In the genomic region with DNA sequence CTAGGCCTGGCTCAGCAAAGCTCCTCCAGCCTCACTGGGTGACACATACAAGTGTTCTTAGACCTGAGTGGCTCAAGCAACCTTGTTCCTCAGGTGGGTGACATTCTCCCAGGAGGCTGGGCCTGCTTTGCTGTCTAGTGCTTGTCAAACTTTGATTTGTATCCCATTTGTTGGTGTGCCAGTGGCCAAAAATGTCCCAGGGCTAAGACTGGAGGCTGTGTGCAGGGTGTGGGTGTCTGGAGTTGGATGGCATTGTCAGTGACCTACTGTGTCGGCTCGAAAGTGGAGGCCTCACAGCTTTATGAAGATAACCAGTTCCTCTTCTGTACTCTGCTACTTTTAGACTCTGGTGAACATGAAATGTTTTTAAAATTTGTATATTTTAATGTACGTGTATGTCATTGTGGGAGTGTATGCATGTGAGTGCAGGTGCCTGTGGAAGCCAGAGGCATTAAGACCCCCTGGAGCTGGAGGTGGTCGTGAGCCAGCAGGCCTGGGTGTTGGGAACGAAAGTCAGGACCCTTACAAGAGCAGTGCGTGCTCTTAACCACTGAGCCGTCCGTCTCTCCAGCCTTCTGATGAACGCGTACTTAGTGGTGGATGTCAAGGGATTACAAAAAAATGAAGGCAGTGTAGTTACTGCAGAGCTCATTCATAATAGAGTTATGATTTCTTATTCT, we compare ENCODE assay signal across 8 mouse cellular contexts. TPM values are rescaled to one million over a fixed set of nuclear protein-coding genes. Genes with fewer than 3 reads are reported as not detected.
DNase-seq lines count a peak whose midpoint lies in the region; ATAC-seq and TF ChIP-seq lines count a peak whose summit lies in the region.

No protein-coding gene starts in this region.

- H3K9ac ChIP-seq in forebrain, embryonic 13.5 days = no peak overlapping the region
- H3K9ac ChIP-seq in forebrain, embryonic 12.5 days = no peak overlapping the region
- H3K9ac ChIP-seq in intestine, embryonic 14.5 days (ENCODE audit: low read length) = no peak overlapping the region
- no peak overlapping the region for H3K9ac ChIP-seq in stomach, embryonic 14.5 days (replicated peaks; ENCODE audit: low read depth, low read length)

- no peaks in the 10 kb centered on the region for H3K9me3 ChIP-seq in forebrain, embryonic 13.5 days (replicated peaks)
- no peaks in the 10 kb centered on the region for H3K9me3 ChIP-seq in forebrain, embryonic 12.5 days
- H3K9me3 ChIP-seq in intestine, embryonic 14.5 days (ENCODE audit: control insufficient read depth, low read length) = no peaks in the 10 kb centered on the region
- no peaks in the 10 kb centered on the region for H3K9me3 ChIP-seq in stomach, embryonic 14.5 days (ENCODE audit: control insufficient read depth, low read depth, low read length)

- no peak for TF ChIP-seq POLR2A in spleen, adult 2 months (IDR thresholded peaks at IDR 0.05; ENCODE audit: low read depth, low read length)

- no peak overlapping the region for H3K4me2 ChIP-seq in forebrain, embryonic 13.5 days
- H3K4me2 ChIP-seq in forebrain, embryonic 12.5 days = no peak overlapping the region
- H3K4me2 ChIP-seq in intestine, embryonic 14.5 days (ENCODE audit: low read length) = peak overlapping the region; percentile 20; the same call in 1 of the 2 replicates
- H3K4me2 ChIP-seq in stomach, embryonic 14.5 days (replicated peaks; ENCODE audit: low read depth, low read length) = no peak overlapping the region

- peaks cover 11% of the 10 kb centered on the region; the same call in 1 of the 2 replicates for H3K36me3 ChIP-seq in forebrain, embryonic 13.5 days (ENCODE audit: poor library complexity, severe bottlenecking)
- H3K36me3 ChIP-seq in forebrain, embryonic 12.5 days (replicated peaks) = peaks cover 9% of the 10 kb centered on the region; the same call in 1 of the 2 replicates
- peaks cover 5% of the 10 kb centered on the region; the same call in 1 of the 2 replicates for H3K36me3 ChIP-seq in spleen, adult 2 months (ENCODE audit: control insufficient read depth, insufficient read depth, low read length)
- H3K36me3 ChIP-seq in intestine, embryonic 14.5 days (ENCODE audit: control insufficient read depth, insufficient read depth, low read length) = peaks cover 14% of the 10 kb centered on the region
- peaks cover 9% of the 10 kb centered on the region for H3K36me3 ChIP-seq in stomach, embryonic 14.5 days (ENCODE audit: control insufficient read depth, insufficient read depth, low read length)

- TF ChIP-seq CTCF in spleen, adult 2 months (IDR thresholded peaks at IDR 0.05; ENCODE audit: extremely low read depth, insufficient read depth, insufficient read length, insufficient replicate concordance) = no peak

- no peak for ATAC-seq in forebrain, embryonic 13.5 days
- ATAC-seq in forebrain, embryonic 12.5 days (ENCODE audit: low FRiP score) = no peak
- no peak for ATAC-seq in intestine, embryonic 14.5 days (replicated peaks; ENCODE audit: low FRiP score, low TSS enrichment, low read depth)
- ATAC-seq in stomach, embryonic 14.5 days (ENCODE audit: insufficient number of reproducible peaks, insufficient read depth, low FRiP score, low read depth) = no peak
- ATAC-seq in inflammation-experienced regulatory T-cells, adult 6 months = no peak

- WGBS in forebrain, embryonic 13.5 days = 72% methylated on average over 10 of the region's 10 CpGs
- WGBS in forebrain, embryonic 12.5 days = 80% methylated on average over 10 of the region's 10 CpGs
- 84% methylated on average over 10 of the region's 10 CpGs for WGBS in spleen, adult 2 months
- WGBS in intestine, embryonic 14.5 days = 72% methylated on average over 10 of the region's 10 CpGs
- 74% methylated on average over 10 of the region's 10 CpGs for WGBS in stomach, embryonic 14.5 days

- H3K27ac ChIP-seq in forebrain, embryonic 13.5 days = peak overlapping the region; percentile 48
- H3K27ac ChIP-seq in forebrain, embryonic 12.5 days = no peak overlapping the region; the same call in 1 of the 2 replicates
- H3K27ac ChIP-seq in spleen, adult 2 months (ENCODE audit: insufficient read depth, low read length) = peak overlapping the region; percentile 55
- H3K27ac ChIP-seq in intestine, embryonic 14.5 days (ENCODE audit: low read depth) = peak overlapping the region; percentile 94
- peak overlapping the region; percentile 82 for H3K27ac ChIP-seq in stomach, embryonic 14.5 days (ENCODE audit: low read length)

- no peak for DNase-seq in spleen, adult 2 months (ENCODE audit: low read depth in 1 of 2, low spot score in 2 of 2)
- DNase-seq in spleen, postnatal 36 days (ENCODE audit: low spot score in 2 of 2) = no peak
- no peak for DNase-seq in intestine, embryonic 14.5 days (ENCODE audit: low spot score)
- DNase-seq in thymus, postnatal 0 days (ENCODE audit: low spot score) = no peak

- H3K4me3 ChIP-seq in forebrain, embryonic 13.5 days = no peak overlapping the region
- H3K4me3 ChIP-seq in forebrain, embryonic 12.5 days (replicated peaks) = no peak overlapping the region
- no peak overlapping the region for H3K4me3 ChIP-seq in spleen, adult 2 months (ENCODE audit: extremely low read depth, insufficient read depth, insufficient read length)
- no peak overlapping the region for H3K4me3 ChIP-seq in intestine, embryonic 14.5 days (ENCODE audit: low read depth, low read length)
- H3K4me3 ChIP-seq in stomach, embryonic 14.5 days (ENCODE audit: low read depth, low read length) = no peak overlapping the region

- peaks cover 12% of the 10 kb centered on the region; the same call in 1 of the 2 replicates for H3K27me3 ChIP-seq in forebrain, embryonic 13.5 days
- H3K27me3 ChIP-seq in forebrain, embryonic 12.5 days = peaks cover 49% of the 10 kb centered on the region
- H3K27me3 ChIP-seq in spleen, adult 2 months (ENCODE audit: control insufficient read depth, insufficient read depth, low read length) = no peaks in the 10 kb centered on the region
- H3K27me3 ChIP-seq in intestine, embryonic 14.5 days (replicated peaks; ENCODE audit: control insufficient read depth, insufficient read depth, low read length) = no peaks in the 10 kb centered on the region
- no peaks in the 10 kb centered on the region for H3K27me3 ChIP-seq in stomach, embryonic 14.5 days (ENCODE audit: control insufficient read depth, insufficient read depth, low read length)

- peaks cover 45% of the 10 kb centered on the region for H3K4me1 ChIP-seq in forebrain, embryonic 13.5 days
- peaks cover 38% of the 10 kb centered on the region for H3K4me1 ChIP-seq in forebrain, embryonic 12.5 days
- H3K4me1 ChIP-seq in spleen, adult 2 months (ENCODE audit: control insufficient read depth, insufficient read depth, insufficient read length) = peaks cover 19% of the 10 kb centered on the region; the same call in 1 of the 2 replicates
- H3K4me1 ChIP-seq in intestine, embryonic 14.5 days (replicated peaks; ENCODE audit: control insufficient read depth, insufficient read depth, low read length) = peaks cover 25% of the 10 kb centered on the region
- H3K4me1 ChIP-seq in stomach, embryonic 14.5 days (ENCODE audit: control insufficient read depth, insufficient read depth, low read length) = peaks cover 27% of the 10 kb centered on the region; the same call in 1 of the 2 replicates

RNA-seq across cellular contexts. Expression of gene Fam118a, which starts 12.9 kb away (rescaled TPM):
- polyA plus RNA-seq in forebrain, embryonic 13.5 days (2015; fragmentation: Nextera tagmentation; extraction: Ambion mirVana) = 20.8 and 24.1 TPM in 2 replicates
- polyA plus RNA-seq in forebrain, embryonic 12.5 days (2016; fragmentation: Nextera tagmentation; extraction: Ambion mirVana) = 22.1 and 23.6 TPM in 2 replicates
- 3.9 and 4.0 TPM in 2 replicates for polyA plus RNA-seq in spleen, adult 2 months (2012; rRNA removed)
- 32.6 and 35.1 TPM in 2 replicates for polyA plus RNA-seq in intestine, embryonic 14.5 days (2014; fragmentation: Nextera tagmentation; extraction: Ambion mirVana)
- polyA plus RNA-seq in stomach, embryonic 14.5 days (2014; fragmentation: Nextera tagmentation; extraction: Ambion mirVana) = 30.7 and 31.8 TPM in 2 replicates
- polyA plus RNA-seq in inflammation-experienced regulatory T-cells, adult 6 months (2017; shearing (Covaris generic)) = 10 to 100 TPM; 27.4 to 43.6 (median 41.6) TPM
- 17.6 and 17.9 TPM in 2 replicates for polyA plus RNA-seq in thymus, postnatal 0 days (2015; fragmentation: Nextera tagmentation; extraction: Ambion mirVana)

RNA-seq across cellular contexts. Expression of gene Upk3a, which starts 24.7 kb away (rescaled TPM):
- 0.15 and 0.59 TPM in 2 replicates for polyA plus RNA-seq in forebrain, embryonic 13.5 days (2015; fragmentation: Nextera tagmentation; extraction: Ambion mirVana)
- 0.24 TPM in 1 of 2 replicates, not detected in the other for polyA plus RNA-seq in forebrain, embryonic 12.5 days (2016; fragmentation: Nextera tagmentation; extraction: Ambion mirVana)
- not detected in 2 replicates for polyA plus RNA-seq in spleen, adult 2 months (2012; rRNA removed)
- polyA plus RNA-seq in intestine, embryonic 14.5 days (2014; fragmentation: Nextera tagmentation; extraction: Ambion mirVana) = 1.2 and 2.1 TPM in 2 replicates
- 11.5 TPM in 2 replicates for polyA plus RNA-seq in stomach, embryonic 14.5 days (2014; fragmentation: Nextera tagmentation; extraction: Ambion mirVana)
- not detected for polyA plus RNA-seq in inflammation-experienced regulatory T-cells, adult 6 months (2017; shearing (Covaris generic))
- 2.2 and 3.6 TPM in 2 replicates for polyA plus RNA-seq in thymus, postnatal 0 days (2015; fragmentation: Nextera tagmentation; extraction: Ambion mirVana)

RNA-seq across cellular contexts. Expression of gene 5031439G07Rik, which starts 53.3 kb away (rescaled TPM):
- 14.1 and 14.7 TPM in 2 replicates for polyA plus RNA-seq in forebrain, embryonic 13.5 days (2015; fragmentation: Nextera tagmentation; extraction: Ambion mirVana)
- 14.2 and 14.5 TPM in 2 replicates for polyA plus RNA-seq in forebrain, embryonic 12.5 days (2016; fragmentation: Nextera tagmentation; extraction: Ambion mirVana)
- 27.1 and 32.8 TPM in 2 replicates for polyA plus RNA-seq in spleen, adult 2 months (2012; rRNA removed)
- polyA plus RNA-seq in intestine, embryonic 14.5 days (2014; fragmentation: Nextera tagmentation; extraction: Ambion mirVana) = 8.8 and 9.7 TPM in 2 replicates
- 8.8 and 9.4 TPM in 2 replicates for polyA plus RNA-seq in stomach, embryonic 14.5 days (2014; fragmentation: Nextera tagmentation; extraction: Ambion mirVana)
- polyA plus RNA-seq in inflammation-experienced regulatory T-cells, adult 6 months (2017; shearing (Covaris generic)) = 1 to 10 TPM; 1.1 to 1.9 (median 1.3) TPM
- polyA plus RNA-seq in thymus, postnatal 0 days (2015; fragmentation: Nextera tagmentation; extraction: Ambion mirVana) = 4.1 and 6.2 TPM in 2 replicates
